32 mouse cellular contexts compared by ENCODE assay signal in genomic region chr11:84719781-84720180, GRCm38 (mm10).
"Had no signal": no experiment of that assay in that cellular context is flagged by ENCODE, and none has a peak within 500 bp of the region (broad histone marks: within the 10 kb centered on the region; RNA-seq: fewer than 3 reads in every experiment).

No protein-coding gene starts in this region.

- H3K9ac ChIP-seq: limb, embryonic 12.5 days; limb, embryonic 13.5 days; limb, embryonic 15.5 days; liver, embryonic 12.5 days; liver, embryonic 13.5 days; liver, embryonic 14.5 days; liver, embryonic 15.5 days; liver, postnatal 0 days; lung, embryonic 14.5 days; lung, embryonic 15.5 days; midbrain, embryonic 12.5 days; midbrain, embryonic 13.5 days; midbrain, embryonic 15.5 days had no signal

- ATAC-seq: liver, embryonic 12.5 days; liver, postnatal 0 days; lung, postnatal 0 days; midbrain, embryonic 13.5 days; midbrain, embryonic 15.5 days; midbrain, embryonic 16.5 days had no signal

- H3K4me3 ChIP-seq: left cerebral cortex, adult 2 months; limb, embryonic 10.5 days; limb, embryonic 12.5 days; limb, embryonic 13.5 days; limb, embryonic 15.5 days; liver, embryonic 12.5 days; liver, embryonic 13.5 days; liver, embryonic 15.5 days; lung, embryonic 15.5 days; megakaryocyte, embryonic 14.5 days; midbrain, embryonic 10.5 days; midbrain, embryonic 12.5 days; midbrain, embryonic 13.5 days; midbrain, embryonic 15.5 days; myocyte had no signal

- H3K27me3 ChIP-seq: lung, embryonic 15.5 days; midbrain, embryonic 15.5 days had no signal

- H3K36me3 ChIP-seq: limb, embryonic 10.5 days; limb, embryonic 12.5 days; limb, embryonic 13.5 days; limb, embryonic 15.5 days; liver, embryonic 12.5 days; liver, embryonic 13.5 days; liver, embryonic 15.5 days; lung, embryonic 15.5 days; midbrain, embryonic 10.5 days; midbrain, embryonic 12.5 days; midbrain, embryonic 13.5 days; midbrain, embryonic 15.5 days had no signal

- H3K9me3 ChIP-seq: limb, embryonic 10.5 days; limb, embryonic 12.5 days; limb, embryonic 13.5 days; limb, embryonic 15.5 days; liver, embryonic 12.5 days; liver, embryonic 13.5 days; liver, embryonic 15.5 days; lung, embryonic 15.5 days; megakaryocyte, embryonic 14.5 days; midbrain, embryonic 10.5 days; midbrain, embryonic 13.5 days; midbrain, embryonic 15.5 days had no signal

- H3K4me1 ChIP-seq: limb, embryonic 12.5 days; limb, embryonic 13.5 days; limb, embryonic 15.5 days; lung, embryonic 15.5 days; megakaryocyte, embryonic 14.5 days had no signal

- DNase-seq: left cerebral cortex, postnatal 4 days; liver; liver, embryonic 13.5 days; liver, postnatal 0 days; lung, adult 18-20 months; lung, adult 2 months; lung, embryonic 14.5 days; lung, postnatal 10 days; lung, postnatal 14 days; lung, postnatal 36 days; lung, postnatal 4 days; midbrain, embryonic 14.5 days had no signal

- H3K4me2 ChIP-seq: limb, embryonic 12.5 days; limb, embryonic 13.5 days; limb, embryonic 15.5 days; liver, embryonic 11.5 days; liver, embryonic 12.5 days; liver, embryonic 13.5 days; liver, embryonic 15.5 days; lung, embryonic 14.5 days; lung, embryonic 15.5 days; midbrain, embryonic 11.5 days; midbrain, embryonic 12.5 days; midbrain, embryonic 13.5 days; midbrain, embryonic 15.5 days had no signal

- H3K27ac ChIP-seq: left cerebral cortex, adult 2 months; limb, embryonic 10.5 days; limb, embryonic 12.5 days; limb, embryonic 13.5 days; limb, embryonic 15.5 days; liver, embryonic 12.5 days; liver, embryonic 13.5 days; liver, embryonic 14.5 days; liver, embryonic 15.5 days; lung, embryonic 15.5 days; macrophage; midbrain, embryonic 10.5 days; midbrain, embryonic 12.5 days; midbrain, embryonic 13.5 days; midbrain, embryonic 15.5 days had no signal
